ENCODE assay signal across 18 mouse cellular contexts in the genomic region with DNA sequence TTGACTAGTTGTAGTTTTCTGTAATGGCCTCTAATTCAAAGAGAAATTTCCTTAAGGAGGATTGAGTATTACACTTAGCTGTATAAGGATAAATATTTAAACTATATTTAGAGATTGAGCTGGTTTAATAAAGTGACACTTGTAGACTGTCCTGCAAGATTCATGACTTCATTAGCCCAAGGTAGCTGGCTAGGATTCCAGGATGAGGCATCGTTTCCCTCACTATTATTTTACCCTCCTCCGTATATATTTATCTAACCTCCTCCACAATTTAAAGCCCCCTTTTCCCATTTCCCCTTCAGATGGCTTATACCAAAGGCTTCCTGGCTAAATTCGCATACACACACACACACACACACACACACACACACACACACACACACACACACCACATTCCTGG.
"Had no signal": no experiment of that assay in that cellular context is flagged by ENCODE, and none has a peak within 500 bp of the region (broad histone marks: within the 10 kb centered on the region; RNA-seq: fewer than 3 reads in every experiment).

No protein-coding gene starts in this region.

- H3K9me3 ChIP-seq: lung, embryonic 15.5 days; megakaryocyte, embryonic 14.5 days; midbrain, embryonic 13.5 days; midbrain, embryonic 15.5 days; neural tube, embryonic 12.5 days; stomach, embryonic 15.5 days had no signal

- H3K4me1 ChIP-seq: megakaryocyte, embryonic 14.5 days; midbrain, embryonic 13.5 days; midbrain, embryonic 15.5 days; neural tube, embryonic 12.5 days; stomach, embryonic 15.5 days had no signal

- H3K4me2 ChIP-seq: lung, embryonic 15.5 days; midbrain, embryonic 11.5 days; midbrain, embryonic 13.5 days; midbrain, embryonic 15.5 days; neural tube, embryonic 12.5 days; stomach, embryonic 15.5 days had no signal

- ATAC-seq: liver, postnatal 0 days; lung, postnatal 0 days; midbrain, embryonic 13.5 days; midbrain, embryonic 15.5 days had no signal

- H3K36me3 ChIP-seq: lung, embryonic 15.5 days; midbrain, embryonic 13.5 days; midbrain, embryonic 15.5 days; neural tube, embryonic 12.5 days; stomach, embryonic 15.5 days had no signal

- H3K27me3 ChIP-seq: lung, embryonic 15.5 days; megakaryocyte, embryonic 14.5 days; midbrain, embryonic 13.5 days; midbrain, embryonic 15.5 days; neural tube, embryonic 12.5 days; stomach, embryonic 15.5 days had no signal

- H3K4me3 ChIP-seq: lung, embryonic 15.5 days; megakaryocyte, embryonic 14.5 days; midbrain, embryonic 13.5 days; midbrain, embryonic 15.5 days; neural tube, embryonic 12.5 days; stomach, embryonic 15.5 days had no signal

- DNase-seq: liver, postnatal 0 days; lung, adult 2 months; lung, postnatal 14 days; lung, postnatal 36 days; right cerebral cortex, postnatal 14 days; thymus, adult 2 months; thymus, postnatal 25 days; thymus, postnatal 4 days had no signal

- H3K9ac ChIP-seq: liver, postnatal 0 days; lung, embryonic 15.5 days; midbrain, embryonic 13.5 days; midbrain, embryonic 15.5 days; neural tube, embryonic 12.5 days; stomach, embryonic 15.5 days had no signal

- H3K27ac ChIP-seq: lung, embryonic 15.5 days; macrophage; midbrain, embryonic 13.5 days; midbrain, embryonic 15.5 days; neural tube, embryonic 12.5 days; stomach, embryonic 15.5 days; stomach, postnatal 0 days had no signal
